Mouse (Mus musculus) testis, adult 2 months (tissue): ENCODE measurements around the gene Gm26602. TPM values are rescaled to one million over a fixed set of nuclear protein-coding genes. Genes with fewer than 3 reads are reported as not detected.

Experiments used
- H3K27ac ChIP-seq: fragments of 200-500 bp; 2 replicates; pipeline ENCODE4 v1.5.1; 2012; ENCODE audit warnings: low read depth, low read length; ENCODE audit not compliant: control insufficient read depth, insufficient read depth
- H3K27me3 ChIP-seq: fragments of 200-500 bp; 2 replicates; pipeline ENCODE4 v1.6.1; 2012; ENCODE audit warnings: mild to moderate bottlenecking, low read length, moderate library complexity; ENCODE audit not compliant: control insufficient read depth, insufficient read depth
- H3K36me3 ChIP-seq: fragments of 200-500 bp; 2 replicates; pipeline ENCODE4 v1.6.1; 2012; ENCODE audit warnings: mild to moderate bottlenecking, low read length; ENCODE audit not compliant: control insufficient read depth, insufficient read depth
- H3K4me1 ChIP-seq: fragments of 200-500 bp; 2 replicates; pipeline ENCODE4 v1.6.1; 2012; ENCODE audit warnings: low read length; ENCODE audit not compliant: control insufficient read depth, insufficient read depth
- H3K4me3 ChIP-seq: fragments of 200-500 bp; 2 replicates; pipeline ENCODE4 v1.5.1; 2012; ENCODE audit warnings: low read depth, mild to moderate bottlenecking, low read length, moderate library complexity, mixed read lengths; ENCODE audit not compliant: control insufficient read depth
- CTCF ChIP-seq: fragments of 200-500 bp; IDR thresholded peaks from 2 replicates; pipeline ENCODE4 v1.5.1; 2012; ENCODE audit warnings: low read depth, mild to moderate bottlenecking, inconsistent platforms, low read length, moderate library complexity; ENCODE audit not compliant: control insufficient read depth, insufficient read depth, insufficient replicate concordance
- POLR2A ChIP-seq: fragments of 200-500 bp; IDR thresholded peaks from 2 replicates; pipeline ENCODE4 v1.6.1; 2012; ENCODE audit warnings: low read depth, mild to moderate bottlenecking, inconsistent platforms, low read length, moderate library complexity; ENCODE audit not compliant: control insufficient read depth
- polyA plus RNA-seq: library from polyadenylated mRNA; depleted of rRNA; stranded (reverse); fragments of >200 nt; gene quantifications from 2 replicates; pipeline ENCODE4 v1.2.3, GENCODE M21; 2012

The Gm26602 gene
- polyA plus RNA-seq, 1 experiment, result not detected

GRCm38 (mm10) chr10:79937775-79938526, 27.3 kb downstream of the Gm26602 start:
- no peak for TF ChIP-seq CTCF
- TF ChIP-seq POLR2A, result no peak

GRCm38 (mm10) chr10:79940749-79941148, 30.1 kb downstream of the Gm26602 start:
- TF ChIP-seq CTCF (no peak), POLR2A (no peak)
- H3K4me1 ChIP-seq, result peaks cover 8% of the 10 kb centered on the region
- no peak overlapping the region for H3K4me3 ChIP-seq
- H3K27ac ChIP-seq, result no peak overlapping the region
- H3K27me3 ChIP-seq, result no peaks in the 10 kb centered on the region
- no peaks in the 10 kb centered on the region for H3K36me3 ChIP-seq

More at GRCm38 (mm10) chr10:79937775-79938526, 27.3 kb downstream of the Gm26602 start:
- no peaks in the 10 kb centered on the region for H3K36me3 ChIP-seq
- no peaks in the 10 kb centered on the region for H3K27me3 ChIP-seq
- H3K4me1 ChIP-seq, result peaks cover 23% of the 10 kb centered on the region
- no peak overlapping the region for H3K27ac ChIP-seq
- H3K4me3 ChIP-seq, result no peak overlapping the region

- no peak for TF ChIP-seq POLR2A
- no peak for TF ChIP-seq CTCF
- H3K4me3 ChIP-seq, result no peak overlapping the region
- no peaks in the 10 kb centered on the region for H3K27me3 ChIP-seq
- H3K27ac ChIP-seq, result no peak overlapping the region
- H3K4me1 ChIP-seq, result no peaks in the 10 kb centered on the region
- H3K36me3 ChIP-seq, result no peaks in the 10 kb centered on the region
Observed at GRCm38 (mm10) chr10:79942988-79943387, 32.3 kb downstream of the Gm26602 start.

DNA sequence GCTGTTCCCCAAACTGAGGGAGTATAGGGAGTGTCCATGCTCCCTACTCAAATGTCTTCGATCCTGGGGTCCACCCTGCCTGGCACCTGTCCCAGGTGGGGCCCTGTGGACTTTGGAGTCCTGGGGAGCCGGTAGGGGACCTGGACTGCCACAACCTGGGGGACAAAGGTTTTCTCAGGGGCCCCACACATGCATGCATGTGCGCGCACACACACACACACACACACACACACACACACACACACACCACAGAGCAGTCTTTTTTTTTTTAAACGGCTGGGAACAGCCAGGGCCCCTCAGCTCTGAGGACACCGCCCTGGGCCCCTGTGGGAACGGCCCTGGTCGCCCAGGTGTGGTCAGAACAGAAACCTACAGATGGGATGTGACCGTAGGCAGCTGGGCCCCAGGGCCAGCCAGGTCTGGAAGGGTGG, 32.8 kb downstream of the Gm26602 start:
- Histone ChIP-seq H3K27ac (no peak overlapping the region), H3K4me1 (no peaks in the 10 kb centered on the region), H3K27me3 (no peaks in the 10 kb centered on the region), H3K4me3 (no peak overlapping the region), H3K36me3 (no peaks in the 10 kb centered on the region)
- TF ChIP-seq POLR2A (no peak), CTCF (no peak)

DNA sequence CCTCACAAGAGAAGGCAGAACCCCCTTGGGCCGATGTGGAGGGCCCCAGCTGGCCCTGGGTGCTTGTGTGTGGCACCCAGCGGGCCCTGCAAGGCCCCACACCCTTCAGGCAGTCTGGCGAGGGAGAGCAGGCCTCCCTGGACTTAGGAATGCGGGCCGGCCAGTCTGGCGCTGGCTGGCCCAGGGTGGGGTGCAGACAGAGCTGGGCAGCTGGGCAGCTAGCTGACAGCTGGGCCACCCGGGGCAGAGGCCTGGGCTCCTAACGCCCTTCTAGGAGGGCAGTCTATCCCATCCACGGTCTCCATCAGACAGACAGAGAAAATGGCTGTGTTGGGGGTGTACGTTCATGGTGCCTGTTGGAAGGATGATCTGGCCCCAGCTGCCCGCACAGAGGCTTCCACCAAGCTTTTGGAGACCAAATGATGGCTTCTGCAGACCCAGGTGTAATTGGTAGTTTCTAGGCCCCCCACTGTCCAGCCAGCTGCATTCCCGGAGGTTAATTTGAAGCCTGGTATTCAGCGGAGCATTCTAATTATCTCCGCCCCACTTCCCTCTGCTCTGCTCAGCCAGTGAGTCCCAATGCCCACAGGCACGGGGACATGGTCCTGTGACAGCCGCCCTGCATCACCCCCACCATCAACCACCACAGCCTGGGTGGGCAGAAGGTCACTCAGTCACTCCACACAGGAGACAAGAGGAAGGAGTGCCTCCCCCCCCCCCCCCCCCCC, 35.0 kb downstream of the Gm26602 start:
- no peak for TF ChIP-seq CTCF
- no peak for TF ChIP-seq POLR2A
- Histone ChIP-seq H3K36me3 (no peaks in the 10 kb centered on the region), H3K4me1 (no peaks in the 10 kb centered on the region), H3K27ac (no peak overlapping the region), H3K27me3 (no peaks in the 10 kb centered on the region), H3K4me3 (no peak overlapping the region)

DNA sequence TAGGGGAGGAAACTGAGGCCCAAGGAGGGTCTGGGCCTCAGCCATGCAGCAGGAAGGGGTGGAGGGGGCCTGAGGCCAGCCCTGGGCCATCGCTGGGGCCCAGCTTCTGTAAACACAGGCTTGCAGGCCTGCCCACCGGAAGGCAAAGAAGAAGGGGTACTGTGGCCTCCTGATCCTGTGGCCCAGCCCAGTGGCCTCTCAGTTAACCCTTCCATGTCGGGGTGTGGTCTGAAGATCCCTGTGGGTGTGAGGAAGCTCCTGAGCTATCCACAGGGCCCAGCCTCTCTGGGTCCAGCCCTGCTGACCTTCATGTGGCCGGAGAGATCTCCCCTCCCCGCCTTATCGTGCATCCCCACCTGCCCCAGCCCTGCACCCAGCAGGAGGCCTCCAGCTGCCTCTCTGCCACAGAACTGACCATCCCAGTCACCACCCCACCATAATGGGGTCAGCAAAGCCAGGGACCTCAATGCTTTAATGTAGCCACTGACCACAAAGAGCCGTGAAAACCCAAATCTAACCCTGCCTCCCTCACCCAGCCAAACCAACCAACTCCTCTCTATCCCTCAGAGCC, 36.2 kb downstream of the Gm26602 start:
- Histone ChIP-seq H3K4me1 (no peaks in the 10 kb centered on the region), H3K27me3 (no peaks in the 10 kb centered on the region), H3K4me3 (no peak overlapping the region), H3K27ac (no peak overlapping the region), H3K36me3 (no peaks in the 10 kb centered on the region)
- TF ChIP-seq POLR2A (no peak), CTCF (no peak)

GRCm38 (mm10) chr10:79947502-79947901, 36.8 kb downstream of the Gm26602 start:
- Histone ChIP-seq H3K36me3 (no peaks in the 10 kb centered on the region), H3K4me1 (no peaks in the 10 kb centered on the region), H3K4me3 (no peak overlapping the region), H3K27me3 (no peaks in the 10 kb centered on the region), H3K27ac (no peak overlapping the region)
- TF ChIP-seq POLR2A (no peak), CTCF (no peak)
